Mouse (Mus musculus) brain, embryonic 14.5 days (tissue): Measurements from ENCODE around the gene Rhox3g. TPM values are rescaled to one million over a fixed set of nuclear protein-coding genes. Genes with fewer than 3 reads are reported as not detected.
"Not testable (repeated sequence)": the region's sequence is repeated elsewhere in the genome, so short reads cannot be mapped to it uniquely, and the experiment has no call there.

ENCODE experiments used
- DNase-seq: peaks from one replicate; pipeline ENCODE4 v3.0.0-alpha.2; 2011; ENCODE audit warnings: low read depth
- polyA plus RNA-seq: library from polyadenylated mRNA; depleted of rRNA; stranded (reverse); fragments of >200 nt; gene quantifications from 2 replicates; pipeline ENCODE4 v1.2.3, GENCODE M21; 2012; rRNA removed

The Rhox3g gene
- polyA plus RNA-seq: not detected in 2 replicates

- not testable (repeated sequence) for DNase-seq
These were observed at the start of gene Rhox3g for GRCm38 (mm10) chrX:37628512-37628911. Gene Rhox3g (minus strand): TSS chrX:37628612.

- DNase-seq: not testable (repeated sequence)
These were observed 44.8 kb upstream of the Rhox3g start, which contains the start of gene Rhox2h for GRCm38 (mm10) chrX:37673177-37673576. Gene Rhox2h (minus strand): TSS chrX:37673277.

DNA sequence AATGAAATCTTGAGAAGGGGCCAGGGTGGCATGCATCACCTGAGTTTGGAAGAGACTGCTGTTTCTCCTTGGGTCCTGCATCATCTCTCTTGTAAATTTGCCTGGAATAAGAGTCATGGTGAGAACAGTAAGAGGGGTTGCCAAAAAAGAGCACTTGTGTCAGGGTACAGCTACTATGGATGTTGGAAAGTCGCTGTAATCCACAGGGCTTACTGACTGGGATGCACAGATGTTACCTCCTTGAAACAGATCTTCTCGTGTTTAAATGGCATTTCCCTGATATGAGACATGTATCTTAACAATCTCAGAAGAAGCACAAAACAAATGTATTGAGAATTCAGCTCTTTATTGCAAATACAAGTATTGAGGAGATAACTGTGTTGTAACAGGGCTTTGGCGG, 40.3 kb upstream of the Rhox3g start, which contains the start of gene Rhox3h:
Gene Rhox3h, minus strand, starts transcription at position 101 of the 400 bp plus-strand sequence.
- not testable (repeated sequence) for DNase-seq

DNA sequence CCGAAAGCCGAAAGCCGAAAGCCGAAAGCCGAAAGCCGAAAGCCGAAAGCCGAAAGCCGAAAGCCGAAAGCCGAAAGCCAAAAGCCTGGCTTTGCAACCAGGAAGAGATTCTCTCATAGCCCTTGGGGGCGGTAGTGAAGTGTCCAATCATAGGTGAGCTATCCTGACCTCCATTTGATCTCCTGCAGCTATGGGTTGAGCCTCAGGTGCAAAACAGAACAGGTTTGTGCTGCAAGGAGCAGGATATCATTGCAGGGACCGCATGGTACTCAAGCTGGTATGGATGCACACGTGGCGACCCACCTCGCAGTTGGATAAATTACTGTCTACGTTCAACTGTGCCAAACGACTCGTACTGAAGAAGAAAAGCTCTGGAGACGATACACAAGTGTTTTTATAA, 22.8 kb upstream of the Rhox3g start, which contains the start of gene Rhox4g:
Gene Rhox4g, minus strand, starts transcription at position 101 of the 400 bp plus-strand sequence.
- DNase-seq: not testable (repeated sequence)

GRCm38 (mm10) chrX:37643370-37643769, 15.0 kb upstream of the Rhox3g start, which contains the start of gene Rhox2g:
Gene Rhox2g (minus strand): TSS chrX:37643470.
- DNase-seq: not testable (repeated sequence)

GRCm38 (mm10) chrX:37607604-37608003, 20.8 kb downstream of the Rhox3g start, which contains the start of gene Rhox4f:
Gene Rhox4f (minus strand): TSS chrX:37607704.
- DNase-seq: not testable (repeated sequence)

DNA sequence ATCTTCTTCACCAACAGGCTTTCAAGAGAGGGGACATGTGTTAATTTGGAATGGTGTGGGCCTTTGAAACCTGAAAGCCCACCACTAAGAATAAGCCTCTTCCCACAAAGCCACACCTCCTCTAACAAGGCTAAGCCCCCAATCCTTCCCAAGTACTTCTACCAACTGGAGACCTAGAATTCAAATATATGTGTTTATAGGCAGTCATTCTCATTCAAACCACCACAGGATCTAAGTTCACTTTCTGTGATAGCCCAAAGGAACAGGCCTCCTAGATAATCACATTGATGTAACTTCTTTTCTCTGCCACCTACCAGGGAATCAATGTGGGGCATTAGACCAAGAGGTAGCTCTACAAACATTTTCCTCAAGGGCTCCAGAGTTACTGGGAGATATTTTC, 47.7 kb downstream of the Rhox3g start, which contains the start of gene Rhox3f:
Gene Rhox3f, plus strand, starts transcription at position 301 of the 400 bp plus-strand sequence.
- DNase-seq: not testable (repeated sequence)

Other genes with a start within 250 kb of the Rhox3g start
- not detected in 2 replicates for gene Rhox3a2, start 248.6 kb downstream of the Rhox3g start, polyA plus RNA-seq
- gene Rhox4a2, start 237.8 kb downstream of the Rhox3g start, polyA plus RNA-seq: 0.10 and 0.30 TPM in 2 replicates
- not detected in 2 replicates for gene Rhox2b, start 216.5 kb downstream of the Rhox3g start, polyA plus RNA-seq
- 0.14 TPM in 1 of 2 replicates, not detected in the other for gene Rhox4b, start 196.1 kb downstream of the Rhox3g start, polyA plus RNA-seq
- not detected in 2 replicates for gene Rhox2c, start 174.9 kb downstream of the Rhox3g start, polyA plus RNA-seq
- not detected in 2 replicates for gene Rhox3c, start 170.0 kb downstream of the Rhox3g start, polyA plus RNA-seq
- gene Rhox4c, start 148.3 kb downstream of the Rhox3g start, polyA plus RNA-seq: not detected in 2 replicates
- not detected in 2 replicates for gene Rhox2d, start 135.2 kb downstream of the Rhox3g start, polyA plus RNA-seq
- gene Rhox4d, start 114.3 kb downstream of the Rhox3g start, polyA plus RNA-seq: not detected in 2 replicates
- gene Rhox2e, start 98.2 kb downstream of the Rhox3g start, polyA plus RNA-seq: not detected in 2 replicates
- not detected in 2 replicates for gene Rhox3e, start 86.6 kb downstream of the Rhox3g start, polyA plus RNA-seq
- gene Rhox4e, start 71.2 kb downstream of the Rhox3g start, polyA plus RNA-seq: not detected in 2 replicates
- gene Rhox2f, start 57.2 kb downstream of the Rhox3g start, polyA plus RNA-seq: not detected in 2 replicates
- gene Rhox3f, start 47.6 kb downstream of the Rhox3g start, polyA plus RNA-seq: not detected in 2 replicates
- gene Rhox4f, start 20.9 kb downstream of the Rhox3g start, polyA plus RNA-seq: not detected in 2 replicates
- gene Rhox2g, start 14.9 kb upstream of the Rhox3g start, polyA plus RNA-seq: not detected in 2 replicates
- not detected in 2 replicates for gene Rhox4g, start 22.7 kb upstream of the Rhox3g start, polyA plus RNA-seq
- gene Rhox3h, start 40.2 kb upstream of the Rhox3g start, polyA plus RNA-seq: not detected in 2 replicates
- not detected in 2 replicates for gene Rhox2h, start 44.7 kb upstream of the Rhox3g start, polyA plus RNA-seq
- not detected in 2 replicates for gene Rhox5, start 176.2 kb upstream of the Rhox3g start, polyA plus RNA-seq
- 0.06 and 0.14 TPM in 2 replicates for gene Rhox6, start 198.3 kb upstream of the Rhox3g start, polyA plus RNA-seq
- gene Rhox7a, start 203.1 kb upstream of the Rhox3g start, polyA plus RNA-seq: not detected in 2 replicates